Mouse (Mus musculus): ENCODE results near the gene Gstt3.
"Not testable (repeated sequence)": the region's sequence is repeated elsewhere in the genome, so short reads cannot be mapped to it uniquely, and the experiment has no call there.

The Gstt3 gene

GRCm38 (mm10) chr10:75779206-75780174, 1.7 kb downstream of the Gstt3 start:
- DNase-seq (ENCODE audit: low spot score in 2 of 2), result no peak

GRCm38 (mm10) chr10:75777885-75778284, 3.3 kb downstream of the Gstt3 start:
- DNase-seq (ENCODE audit: low spot score in 2 of 2), result no peak

DNA sequence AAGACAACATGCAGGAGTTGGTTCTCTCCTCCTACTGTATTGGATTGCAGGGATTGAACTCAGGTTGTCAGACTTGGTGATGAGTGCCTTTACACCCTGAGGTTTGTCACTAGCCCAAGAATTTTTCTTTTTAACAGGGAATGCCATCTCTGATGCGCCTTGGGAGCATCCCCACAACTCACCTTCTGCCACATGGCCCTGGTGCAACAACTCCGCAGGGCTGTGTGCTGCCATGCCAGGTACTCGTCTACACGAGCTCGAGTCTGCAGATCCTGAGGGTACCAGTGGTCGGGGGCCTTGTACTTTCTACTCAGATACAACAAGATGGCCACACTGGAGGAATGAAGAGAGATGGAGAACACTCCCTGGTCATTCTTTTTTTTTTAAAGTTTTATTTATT, 4.7 kb downstream of the Gstt3 start:
- no peak for DNase-seq (ENCODE audit: low spot score in 2 of 2)

DNA sequence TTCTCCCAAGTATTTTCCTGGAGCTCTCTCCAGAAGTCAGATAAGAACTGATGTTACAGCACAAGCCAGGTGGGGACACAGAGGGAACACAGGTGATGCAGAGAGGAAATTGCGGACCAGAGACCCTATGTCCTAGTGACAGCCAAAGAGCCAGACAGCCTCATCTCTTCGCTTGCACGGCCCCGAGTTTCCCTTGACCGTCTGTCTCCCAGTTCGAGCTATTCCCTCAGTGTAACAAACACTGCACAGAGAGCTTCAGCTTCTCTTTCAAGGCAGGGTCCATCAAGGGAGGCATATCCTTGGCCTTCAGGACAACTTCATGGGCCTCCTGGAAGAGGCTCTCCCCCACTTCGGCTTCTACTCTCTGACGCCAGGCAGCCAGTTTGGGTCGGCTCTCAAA, 6.6 kb downstream of the Gstt3 start:
- no peak for DNase-seq (ENCODE audit: low spot score in 2 of 2)

DNA sequence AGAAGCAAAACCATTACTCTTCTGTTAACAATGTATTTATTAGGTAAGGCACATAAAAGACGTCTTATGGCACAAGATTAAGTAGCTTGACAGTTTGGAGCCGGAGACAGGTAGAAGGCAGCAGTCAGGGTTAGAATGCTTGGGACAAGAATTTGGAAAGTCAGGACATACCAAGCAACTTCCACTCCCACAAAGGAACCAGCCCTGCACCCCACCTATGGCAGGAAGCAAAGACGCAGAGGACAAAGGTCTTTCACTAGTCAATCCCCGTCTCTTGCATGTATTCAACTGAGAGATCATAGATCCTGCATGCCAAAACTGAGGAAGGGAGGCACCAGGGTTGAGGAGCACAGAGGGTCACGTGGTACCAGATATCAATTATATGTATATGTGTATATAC, 7.1 kb downstream of the Gstt3 start:
- DNase-seq (ENCODE audit: low spot score in 2 of 2), result no peak

- peak; percentile 68 to 76 for DNase-seq (ENCODE audit: low spot score in 2 of 2)
Measured at GRCm38 (mm10) chr10:75772795-75773664, 8.2 kb downstream of the Gstt3 start, which contains the start of gene Ddt. Gene Ddt, minus strand, starts transcription at chr10:75773414.

DNA sequence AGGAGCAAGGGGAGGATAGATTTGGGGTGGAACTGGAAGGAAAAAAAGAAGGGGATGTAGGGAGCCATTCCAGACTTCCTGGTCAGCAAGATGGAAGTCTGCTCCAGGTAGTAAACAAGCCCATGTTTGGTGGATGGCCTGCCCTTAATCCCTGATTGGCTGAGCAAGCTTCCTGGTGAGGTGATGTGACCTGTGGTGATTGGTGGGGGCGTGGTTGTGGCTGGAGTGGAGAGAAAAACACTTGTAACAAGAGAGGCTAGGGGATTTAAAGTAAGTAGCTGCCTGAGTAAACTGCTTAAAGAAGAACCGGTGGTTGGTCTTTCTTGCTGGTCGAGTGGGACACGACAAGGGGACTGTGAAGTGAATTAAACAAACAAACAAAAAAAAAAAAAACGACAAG, 13.5 kb downstream of the Gstt3 start:
- not testable (repeated sequence) for DNase-seq (ENCODE audit: low spot score in 2 of 2)

DNA sequence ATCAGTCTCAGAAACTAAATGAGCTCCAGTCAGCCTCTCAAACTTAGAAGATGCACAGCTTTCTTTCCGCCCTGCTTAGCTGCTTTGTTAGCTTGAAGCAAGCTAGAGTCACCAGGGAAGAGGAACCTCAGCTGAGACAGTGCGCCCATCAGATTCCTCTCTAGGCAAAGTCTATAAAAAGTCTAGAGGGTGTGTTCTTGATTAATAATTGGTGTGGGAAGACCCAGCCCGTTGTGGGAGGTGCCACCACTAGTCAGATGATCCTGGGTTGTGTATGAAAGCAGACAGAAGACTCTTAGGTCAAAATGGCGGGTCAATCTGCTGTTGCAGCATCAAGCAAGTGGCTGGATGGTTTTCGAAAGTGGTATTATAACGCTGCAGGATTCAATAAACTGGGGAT, 14.4 kb downstream of the Gstt3 start:
- DNase-seq (ENCODE audit: low spot score in 2 of 2), result no peak

GRCm38 (mm10) chr10:75764519-75765473, 16.4 kb downstream of the Gstt3 start:
- DNase-seq (ENCODE audit: low spot score in 2 of 2), result peak; percentile 56 to 79

DNA sequence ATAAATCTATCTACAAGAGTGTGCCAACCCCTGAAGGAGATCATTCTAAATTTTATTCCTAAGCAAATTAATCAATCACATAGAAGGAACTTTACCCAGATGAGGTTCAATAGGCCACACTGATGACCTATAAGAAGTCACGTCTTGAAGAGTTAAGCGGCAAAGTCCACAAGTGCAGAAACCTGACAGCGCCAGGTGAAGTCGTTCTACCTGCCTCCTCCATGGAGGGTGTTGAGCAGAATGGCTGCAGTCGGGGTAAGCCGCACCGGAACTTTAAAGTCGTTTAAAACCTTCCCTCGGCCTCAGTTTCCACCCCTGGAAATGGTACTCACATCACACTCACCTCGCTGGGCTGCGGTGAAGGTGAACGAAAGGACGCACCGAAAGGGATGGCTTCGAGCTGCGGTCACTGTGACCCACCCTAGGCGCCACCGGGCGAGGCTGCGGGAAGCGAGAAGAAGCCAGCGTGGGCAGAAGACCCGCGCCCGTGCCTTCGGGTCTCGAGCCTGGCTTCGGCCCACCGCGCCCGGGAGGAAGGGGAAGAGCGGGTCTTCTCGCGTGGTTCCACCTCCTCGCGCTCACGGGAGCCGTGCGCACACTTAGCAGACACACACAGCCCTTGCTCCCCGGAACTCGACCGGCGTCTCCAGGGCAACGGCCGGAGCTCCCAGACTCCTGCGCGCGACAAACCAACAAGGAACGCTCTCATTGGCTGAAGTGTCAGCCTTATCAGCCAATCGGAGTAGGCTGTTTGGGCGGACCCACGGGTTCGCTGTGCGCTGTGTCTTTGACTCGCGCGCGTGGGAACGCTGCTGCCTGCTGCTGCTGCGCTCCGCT, 17.3 kb downstream of the Gstt3 start, which contains the start of gene Cabin1:
TSS of gene Cabin1 (minus strand) at position 660 of the 837 bp plus-strand sequence.
- DNase-seq (ENCODE audit: low spot score in 2 of 2), result peak; percentile 90 to 97

DNA sequence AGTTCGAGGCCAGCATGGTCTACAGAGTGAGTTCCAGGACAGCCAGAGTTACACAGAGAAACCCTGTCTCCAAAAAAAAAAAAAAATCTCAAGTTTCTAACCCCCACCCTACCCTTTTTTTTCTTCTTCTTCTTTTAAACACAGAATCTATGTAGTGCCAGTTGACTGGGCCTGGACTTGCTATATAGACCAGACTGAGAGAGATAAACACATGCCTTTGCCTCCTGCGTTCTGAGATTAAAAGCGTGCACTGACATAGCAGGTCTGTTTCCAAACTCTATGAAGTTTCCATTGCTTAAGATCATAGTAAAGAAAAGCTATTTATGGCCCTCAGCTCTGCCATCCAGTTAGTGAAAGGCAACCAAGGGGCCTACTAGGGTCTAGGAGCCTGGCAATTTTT, 18.8 kb downstream of the Gstt3 start:
- DNase-seq (ENCODE audit: low spot score in 2 of 2), result no peak

GRCm38 (mm10) chr10:75760311-75760710, 20.9 kb downstream of the Gstt3 start:
- no peak for DNase-seq (ENCODE audit: low spot score in 2 of 2)

GRCm38 (mm10) chr10:75756719-75757118, 24.5 kb downstream of the Gstt3 start:
- no peak for DNase-seq (ENCODE audit: low spot score in 2 of 2)

DNA sequence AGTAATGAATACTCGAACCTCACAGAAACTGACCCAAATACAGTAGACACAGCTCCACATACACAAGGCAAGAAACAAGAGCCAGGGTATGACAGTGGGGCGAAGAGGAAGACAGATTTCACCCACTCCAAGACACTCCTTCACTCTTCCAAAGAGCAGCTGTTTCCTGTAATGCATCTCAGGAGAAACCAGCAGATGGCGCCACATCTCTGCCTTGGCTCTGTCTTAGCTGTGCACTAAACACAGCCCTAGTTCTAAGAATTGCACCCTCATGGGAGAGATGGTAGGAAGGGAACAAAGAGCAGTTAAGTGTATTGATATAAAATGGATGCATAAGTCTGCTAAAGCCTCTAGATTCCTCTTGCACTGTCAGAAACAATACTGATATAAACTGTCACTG, 37.2 kb downstream of the Gstt3 start:
- peak; percentile 59 to 77 for DNase-seq (ENCODE audit: low spot score in 2 of 2)

- no peak for DNase-seq (ENCODE audit: low spot score in 2 of 2)
Measured at GRCm38 (mm10) chr10:75743369-75743768, 37.8 kb downstream of the Gstt3 start.

GRCm38 (mm10) chr10:75740866-75741265, 40.3 kb downstream of the Gstt3 start:
- DNase-seq (ENCODE audit: low spot score in 2 of 2), result no peak

- no peak for DNase-seq (ENCODE audit: low spot score in 2 of 2)
Measured at GRCm38 (mm10) chr10:75725449-75725848, 55.8 kb downstream of the Gstt3 start.

Data from spleen, postnatal 14 days (tissue).